Mouse (Mus musculus) kidney, postnatal 4 days (tissue): Measurements from ENCODE around the gene Abraxas1.
A peak's percentile ranks its signal among the peaks of the same experiment; 100 is the strongest.

Experiments
- DNase-seq, 2 experiments: peaks; one replicate each; pipeline ENCODE4 v3.0.0; 2021; ENCODE audit warnings: mixed read lengths in 2 of 2

Abraxas1 gene

GRCm38 (mm10) chr5:100821375-100821774, 610 bp upstream of the Abraxas1 start:
- DNase-seq, result no peak

GRCm38 (mm10) chr5:100819568-100820480, 941 bp downstream of the Abraxas1 start:
- peak in 1 of 2 experiments; percentile 20 for DNase-seq

- DNase-seq, result no peak
These were observed 2.4 kb downstream of the Abraxas1 start for GRCm38 (mm10) chr5:100818341-100818740.

DNA sequence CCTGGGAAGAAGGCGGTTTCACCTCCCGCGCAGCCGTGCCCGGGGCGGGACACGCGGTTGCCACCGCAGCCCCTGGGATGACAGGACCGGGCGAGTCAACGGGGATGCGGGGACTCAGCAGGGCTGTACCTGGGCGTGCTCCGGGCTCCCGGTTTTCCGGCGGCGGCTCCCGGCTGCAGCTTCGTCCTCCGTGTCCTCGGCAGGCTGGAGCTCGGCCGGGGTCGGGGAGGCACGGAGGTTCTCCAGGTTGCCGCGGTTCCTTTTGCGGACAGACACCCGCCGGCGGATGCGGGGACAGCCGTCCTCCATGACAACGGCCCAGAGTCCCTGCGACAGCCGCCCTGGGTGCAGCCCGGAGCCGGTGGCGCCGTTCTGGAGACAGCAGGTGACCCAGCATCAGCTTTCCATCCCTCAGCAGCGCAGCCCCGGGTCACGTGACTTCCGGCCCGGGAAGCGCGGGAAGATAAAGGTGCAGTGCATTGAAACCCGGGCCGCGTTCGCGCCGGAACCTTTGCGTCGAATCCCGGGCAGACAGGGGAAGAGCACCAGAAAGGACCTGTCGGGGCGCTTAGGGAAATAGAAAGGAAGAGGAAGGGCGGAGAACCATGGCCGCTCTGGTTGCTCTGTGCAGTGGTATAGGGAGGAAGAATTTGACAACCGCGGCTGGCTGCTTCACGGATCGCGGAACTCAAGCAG, 22.5 kb downstream of the Abraxas1 start, which contains the start of the genes Helq and Mrps18c:
Gene Helq, minus strand, starts transcription at position 434 of the 696 bp plus-strand sequence.
Gene Mrps18c, plus strand, starts transcription at position 463 of the 696 bp plus-strand sequence.
- peak; percentile 91 to 95 for DNase-seq

DNA sequence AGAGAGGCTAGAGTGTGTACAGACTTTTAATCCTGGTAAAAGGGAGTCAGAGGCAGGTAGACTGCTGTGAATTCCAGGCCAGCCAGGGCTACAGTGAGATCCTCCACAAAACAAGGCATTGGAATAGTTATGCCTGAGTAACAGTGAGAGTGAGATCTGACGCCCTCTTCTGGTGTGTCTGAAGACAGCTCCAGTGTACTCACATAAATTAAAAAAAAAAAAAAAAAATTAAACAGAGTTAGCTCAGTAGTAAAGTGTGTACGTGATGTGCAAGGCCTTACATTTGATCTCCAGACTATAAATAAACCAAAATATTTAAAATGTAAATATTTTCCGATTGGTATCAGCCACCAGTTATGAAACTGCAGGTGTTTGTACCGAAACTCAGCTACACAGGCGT, 26.7 kb downstream of the Abraxas1 start:
- no peak for DNase-seq

- peak in 1 of 2 experiments; percentile 9 for DNase-seq
These were observed 28.5 kb downstream of the Abraxas1 start for GRCm38 (mm10) chr5:100792261-100792660.

DNA sequence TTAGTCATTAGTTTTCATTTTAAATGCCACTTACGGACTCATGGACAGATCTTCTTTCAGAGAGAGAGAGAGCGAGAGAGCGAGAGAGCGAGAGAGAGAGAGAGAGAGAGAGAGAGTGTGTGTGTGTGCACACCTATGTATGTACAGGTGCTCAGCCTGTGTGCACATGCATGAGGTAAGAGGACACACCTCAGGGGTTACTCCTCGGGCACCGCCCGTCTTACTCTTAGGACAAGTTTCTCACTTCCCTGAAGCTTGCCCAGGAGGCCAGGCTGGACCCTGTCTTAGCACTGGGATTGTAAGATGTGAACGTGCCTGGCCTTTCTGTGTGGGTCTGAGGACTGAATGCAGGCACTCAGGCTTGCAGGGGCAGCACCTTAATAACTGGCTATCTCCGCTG, 33.2 kb downstream of the Abraxas1 start:
- no peak for DNase-seq

- no peak for DNase-seq
These were observed 41.8 kb downstream of the Abraxas1 start for GRCm38 (mm10) chr5:100779002-100779401.

- no peak for DNase-seq
These were observed 43.9 kb downstream of the Abraxas1 start for GRCm38 (mm10) chr5:100776900-100777299.

DNA sequence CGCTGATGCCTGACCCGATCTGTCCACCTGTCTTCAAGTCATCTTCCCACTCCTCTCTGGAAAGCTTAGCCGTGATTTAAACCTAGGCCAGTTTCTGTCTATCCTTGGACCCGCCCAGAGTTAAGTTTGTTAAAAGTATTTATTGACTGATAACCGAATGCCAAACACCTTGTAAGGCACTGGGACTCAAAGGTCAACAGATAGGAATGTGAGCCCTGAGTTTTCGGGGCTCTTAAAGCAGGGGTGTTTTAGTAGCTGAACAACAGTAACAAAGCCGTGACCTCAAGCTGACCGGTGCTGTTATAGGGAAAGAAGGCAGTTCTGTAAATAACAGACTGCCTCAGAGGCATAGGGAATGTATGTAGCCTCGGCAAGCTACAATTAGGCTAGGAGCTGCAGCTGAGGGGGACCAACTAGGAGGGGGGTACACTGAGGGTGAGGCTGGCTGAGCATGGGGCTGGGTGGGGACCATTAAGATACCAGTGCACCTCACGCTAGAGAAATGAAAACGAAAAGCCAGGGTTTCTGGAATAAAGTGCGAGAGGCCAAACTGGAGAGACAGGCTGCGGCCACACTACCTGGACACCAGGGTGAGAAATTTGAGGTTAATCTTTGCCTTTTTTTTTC, 44.9 kb downstream of the Abraxas1 start:
- no peak for DNase-seq

DNA sequence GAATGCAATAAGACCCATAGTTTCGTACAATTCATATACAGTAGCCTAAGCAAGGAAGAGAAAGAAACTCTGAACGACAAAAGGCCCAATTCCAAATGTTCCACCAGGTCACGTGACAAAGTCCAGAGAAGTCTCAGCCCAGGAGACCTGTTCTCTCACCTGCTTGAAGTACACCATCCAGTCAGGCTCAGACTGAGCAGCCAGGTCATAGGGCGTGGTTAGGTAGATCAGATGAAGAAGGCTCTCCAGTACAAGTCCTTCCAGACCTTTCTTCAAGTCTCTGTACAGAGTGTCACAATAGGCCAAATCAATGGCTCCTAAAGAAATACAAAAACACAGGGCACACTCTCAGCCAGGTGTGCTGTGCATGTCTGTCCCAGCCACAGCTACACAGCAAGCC, 49.2 kb downstream of the Abraxas1 start:
- no peak for DNase-seq

- DNase-seq, result no peak
These were observed 54.7 kb downstream of the Abraxas1 start for GRCm38 (mm10) chr5:100766026-100766425.

- no peak for DNase-seq
These were observed 59.0 kb downstream of the Abraxas1 start for GRCm38 (mm10) chr5:100761736-100762135.

DNA sequence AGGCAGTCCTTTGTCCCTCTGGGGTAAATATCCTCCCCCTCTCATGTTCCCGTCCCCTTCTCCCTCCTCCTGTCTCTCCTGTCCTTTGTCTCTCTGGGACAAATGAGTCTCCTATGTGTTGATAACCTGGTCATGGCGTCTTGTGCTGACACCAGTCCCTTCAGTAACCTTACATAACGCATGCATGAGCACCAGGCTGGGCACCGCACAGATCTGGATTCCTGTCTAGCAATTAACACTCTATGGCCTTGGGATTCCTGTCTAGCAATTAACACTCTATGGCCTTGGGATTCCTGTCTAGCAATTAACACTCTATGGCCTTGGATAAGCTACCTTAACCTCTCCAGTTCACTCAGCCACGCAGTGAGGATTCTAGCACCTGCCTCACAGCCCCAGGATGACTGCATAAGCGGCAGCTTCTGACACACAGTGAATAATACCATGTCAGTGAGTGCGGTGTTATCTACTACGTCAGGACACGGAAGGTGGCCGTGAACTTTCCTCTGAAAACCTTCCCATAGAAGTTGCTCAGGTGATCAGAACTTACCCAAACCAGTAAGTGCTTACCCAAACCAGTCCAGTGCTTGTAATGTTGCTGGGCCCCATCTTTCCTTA, 60.6 kb downstream of the Abraxas1 start:
- no peak for DNase-seq

DNA sequence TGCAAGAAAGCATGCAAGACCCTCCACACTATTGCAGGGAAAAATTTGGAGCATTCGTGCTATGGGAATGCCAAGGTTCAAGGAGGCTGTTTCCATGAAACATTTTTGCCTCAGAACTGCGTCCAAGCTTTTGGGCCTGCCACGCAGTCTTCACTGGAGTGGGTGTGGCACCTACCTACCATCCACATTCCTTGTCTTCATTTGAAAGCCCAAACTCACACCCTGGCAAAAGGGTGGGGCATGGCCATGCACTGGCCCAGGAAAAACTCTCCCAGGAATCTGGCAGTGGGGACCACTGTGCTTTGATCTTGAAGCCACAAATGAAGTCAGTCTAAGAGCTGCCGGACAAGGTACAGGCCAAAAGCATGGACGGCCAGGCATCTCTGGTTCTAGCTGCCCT, 62.6 kb downstream of the Abraxas1 start:
- no peak for DNase-seq
